Mouse (Mus musculus): ENCODE measurements around the gene Pxdn. TPM values are rescaled to one million over a fixed set of nuclear protein-coding genes. Genes with fewer than 3 reads are reported as not detected.

Gene Pxdn
- polyA plus RNA-seq, 1 experiment from 2014 or later = 105 TPM

DNA sequence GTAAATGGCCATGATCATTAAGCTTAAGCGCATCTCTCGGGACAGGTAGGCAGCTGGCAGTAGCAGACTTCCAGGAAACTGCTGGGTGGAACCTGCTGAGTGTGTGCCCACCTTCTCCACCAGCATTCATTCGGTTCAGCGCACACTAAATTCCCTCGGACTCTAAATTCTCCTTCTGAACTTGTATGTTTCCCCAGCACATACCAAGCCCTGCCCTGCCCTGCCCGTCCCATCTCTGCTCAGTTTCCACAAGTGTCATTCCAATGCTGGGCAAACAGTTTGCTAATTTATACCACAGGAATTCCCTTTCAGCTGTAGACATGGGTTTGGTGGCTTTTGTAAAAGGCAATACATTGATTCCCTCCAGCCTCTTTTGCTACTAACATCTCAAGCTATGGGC is 27.6 kb downstream of the Pxdn start:
- no peak overlapping the region for H3K9ac ChIP-seq (ENCODE audit: low read length)
- H3K4me3 ChIP-seq (ENCODE audit: low read length) = no peak overlapping the region
- H3K4me2 ChIP-seq (ENCODE audit: low read depth, low read length) = no peak overlapping the region
- peak; percentile 85 for ATAC-seq (ENCODE audit: low read depth)
- peak overlapping the region; percentile 56 for H3K27ac ChIP-seq (ENCODE audit: low read length)
- no peaks in the 10 kb centered on the region for H3K36me3 ChIP-seq (ENCODE audit: control insufficient read depth, insufficient read depth, low read length)
- no peaks in the 10 kb centered on the region for H3K9me3 ChIP-seq (ENCODE audit: control insufficient read depth, low read length)
- H3K4me1 ChIP-seq (replicated peaks; ENCODE audit: control insufficient read depth, insufficient read depth, low read length) = peaks cover 6% of the 10 kb centered on the region; the same call in 1 of the 2 replicates
- no peaks in the 10 kb centered on the region for H3K27me3 ChIP-seq (ENCODE audit: control insufficient read depth, insufficient read depth, low read depth, low read length)
- WGBS = 61% methylated on average over 6 of the region's 6 CpGs

DNA sequence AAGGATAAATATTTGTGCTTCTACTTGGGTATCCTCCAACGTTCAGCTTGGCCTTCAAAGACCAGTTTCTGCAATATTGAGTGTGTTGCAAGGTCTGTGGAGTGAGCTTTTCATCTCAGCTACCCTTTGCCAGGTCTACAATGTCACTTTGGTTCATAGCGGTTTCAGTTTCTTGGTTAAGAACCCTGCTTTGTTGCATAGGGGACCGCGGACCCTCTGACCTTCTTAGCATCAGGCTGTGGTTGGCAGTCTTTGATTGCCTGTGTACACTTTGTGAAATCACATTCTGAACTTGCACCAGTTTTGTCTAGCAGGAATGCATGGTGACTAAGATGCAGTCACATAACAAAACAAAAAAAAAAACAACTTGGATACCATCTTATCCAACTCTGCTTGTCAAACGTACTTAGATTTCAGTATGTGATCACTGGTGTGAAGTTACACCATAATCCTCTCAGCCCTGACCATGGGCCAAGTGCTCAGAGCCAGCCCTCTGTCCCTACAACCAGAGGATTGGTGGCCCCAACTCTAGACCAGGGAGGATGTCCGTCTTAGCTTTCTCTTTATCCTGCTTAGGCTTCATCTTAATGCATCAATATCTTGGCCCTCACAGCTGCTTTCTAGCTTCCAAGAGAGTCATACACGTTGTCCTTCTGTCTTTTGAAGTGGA is 34.5 kb downstream of the Pxdn start:
- H3K9ac ChIP-seq (ENCODE audit: low read length) = no peak overlapping the region
- ATAC-seq (ENCODE audit: low read depth) = no peak
- 64% methylated on average over 7 of the region's 7 CpGs for WGBS
- no peak overlapping the region for H3K4me3 ChIP-seq (ENCODE audit: low read length)
- no peak overlapping the region for H3K4me2 ChIP-seq (ENCODE audit: low read depth, low read length)
- no peaks in the 10 kb centered on the region for H3K27me3 ChIP-seq (ENCODE audit: control insufficient read depth, insufficient read depth, low read depth, low read length)
- H3K27ac ChIP-seq (ENCODE audit: low read length) = 0 out of 2 replicates have a peak overlapping the region, but pooled peaks have one; percentile 23
- H3K4me1 ChIP-seq (replicated peaks; ENCODE audit: control insufficient read depth, insufficient read depth, low read length) = no peaks in the 10 kb centered on the region
- H3K36me3 ChIP-seq (ENCODE audit: control insufficient read depth, insufficient read depth, low read length) = peaks cover 6% of the 10 kb centered on the region; the same call in 1 of the 2 replicates
- H3K9me3 ChIP-seq (ENCODE audit: control insufficient read depth, low read length) = no peaks in the 10 kb centered on the region

DNA sequence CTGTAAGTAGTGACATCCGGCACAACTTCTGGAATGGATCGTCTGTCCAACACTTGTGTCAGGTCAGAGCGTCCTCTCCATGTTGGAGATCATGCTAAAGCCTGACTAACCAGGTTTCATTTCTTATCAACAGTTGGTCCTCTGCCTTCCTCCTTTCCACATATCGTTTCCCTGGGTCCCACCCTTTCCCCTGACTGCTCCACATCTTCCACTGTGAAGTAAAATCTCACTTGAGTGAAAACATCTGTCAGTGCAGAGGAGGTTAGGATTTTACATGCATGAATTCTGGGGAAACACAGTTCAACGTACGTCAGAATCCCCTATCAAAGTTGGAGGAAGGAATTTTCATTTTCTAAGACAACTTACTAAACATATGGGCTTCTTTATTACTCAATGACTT is 35.1 kb downstream of the Pxdn start:
- Histone ChIP-seq H3K36me3 (ENCODE audit: control insufficient read depth, insufficient read depth, low read length) (peaks cover 6% of the 10 kb centered on the region; the same call in 1 of the 2 replicates), H3K27ac (ENCODE audit: low read length) (no peak overlapping the region), H3K4me3 (ENCODE audit: low read length) (no peak overlapping the region), H3K9me3 (ENCODE audit: control insufficient read depth, low read length) (no peaks in the 10 kb centered on the region), H3K4me2 (ENCODE audit: low read depth, low read length) (no peak overlapping the region), H3K9ac (ENCODE audit: low read length) (no peak overlapping the region), H3K4me1 (replicated peaks; ENCODE audit: control insufficient read depth, insufficient read depth, low read length) (no peaks in the 10 kb centered on the region), H3K27me3 (ENCODE audit: control insufficient read depth, insufficient read depth, low read depth, low read length) (no peaks in the 10 kb centered on the region)
- 58% methylated on average over 6 of the region's 6 CpGs for WGBS
- no peak for ATAC-seq (ENCODE audit: low read depth)

DNA sequence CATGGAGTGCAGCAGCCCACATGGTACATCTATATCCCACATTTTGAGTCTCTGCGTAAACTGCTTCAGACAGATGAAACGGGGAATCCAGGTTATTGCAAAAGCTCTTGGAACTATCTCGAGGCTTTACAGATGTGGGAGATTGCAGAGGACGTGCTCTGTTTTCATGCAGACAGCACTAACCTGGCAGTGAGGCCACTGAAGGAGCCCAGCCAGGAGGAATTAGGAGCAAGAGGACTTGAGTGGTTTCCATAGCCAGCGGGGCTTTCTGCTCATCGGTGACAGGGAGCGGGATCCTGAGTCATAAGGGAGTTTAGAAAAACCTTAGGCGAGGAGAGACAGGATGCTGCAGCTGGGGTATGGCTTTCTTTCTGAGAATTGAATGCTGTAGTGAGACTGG is 42.7 kb downstream of the Pxdn start:
- WGBS = 89% methylated on average over 8 of the region's 8 CpGs
- Histone ChIP-seq H3K27ac (ENCODE audit: low read length) (no peak overlapping the region), H3K9ac (ENCODE audit: low read length) (no peak overlapping the region), H3K4me1 (replicated peaks; ENCODE audit: control insufficient read depth, insufficient read depth, low read length) (no peaks in the 10 kb centered on the region; the same call in 1 of the 2 replicates), H3K4me2 (ENCODE audit: low read depth, low read length) (no peak overlapping the region), H3K36me3 (ENCODE audit: control insufficient read depth, insufficient read depth, low read length) (peaks cover 19% of the 10 kb centered on the region), H3K27me3 (ENCODE audit: control insufficient read depth, insufficient read depth, low read depth, low read length) (no peaks in the 10 kb centered on the region), H3K4me3 (ENCODE audit: low read length) (no peak overlapping the region), H3K9me3 (ENCODE audit: control insufficient read depth, low read length) (no peaks in the 10 kb centered on the region)
- ATAC-seq (ENCODE audit: low read depth) = no peak

DNA sequence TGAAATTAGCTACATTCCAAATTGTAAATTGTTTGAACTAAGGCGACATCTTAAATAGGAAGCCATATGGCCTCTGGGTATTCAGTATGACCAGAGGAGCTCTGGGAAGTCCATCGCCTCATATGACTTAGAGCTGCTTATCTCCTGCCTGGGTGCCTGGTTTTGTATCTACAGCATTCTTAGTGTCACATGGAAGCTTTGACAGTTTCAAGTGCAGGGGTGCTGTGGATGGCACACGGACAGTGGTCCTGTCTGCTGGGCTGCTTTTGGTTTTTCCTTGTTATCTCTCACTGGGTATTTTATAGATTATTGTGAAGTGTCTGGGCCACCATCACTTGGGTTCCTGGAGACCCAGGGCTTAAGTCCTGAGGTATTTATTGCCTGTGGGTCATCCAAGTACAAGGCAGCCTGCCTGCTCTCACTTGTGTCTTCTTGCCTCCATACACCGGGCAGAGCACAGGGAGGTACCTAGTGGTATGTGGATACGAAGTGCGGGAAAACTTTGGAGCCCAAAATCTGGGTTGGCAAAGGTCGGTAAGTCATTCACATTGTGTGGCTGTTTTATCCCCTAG is 44.4 kb downstream of the Pxdn start:
- no peak overlapping the region for H3K4me3 ChIP-seq (ENCODE audit: low read length)
- H3K36me3 ChIP-seq (ENCODE audit: control insufficient read depth, insufficient read depth, low read length) = peaks cover 21% of the 10 kb centered on the region
- ATAC-seq (ENCODE audit: low read depth) = no peak
- no peaks in the 10 kb centered on the region for H3K27me3 ChIP-seq (ENCODE audit: control insufficient read depth, insufficient read depth, low read depth, low read length)
- H3K27ac ChIP-seq (ENCODE audit: low read length) = no peak overlapping the region
- H3K4me2 ChIP-seq (ENCODE audit: low read depth, low read length) = no peak overlapping the region
- no peaks in the 10 kb centered on the region; the same call in 1 of the 2 replicates for H3K4me1 ChIP-seq (replicated peaks; ENCODE audit: control insufficient read depth, insufficient read depth, low read length)
- H3K9me3 ChIP-seq (ENCODE audit: control insufficient read depth, low read length) = no peaks in the 10 kb centered on the region
- no peak overlapping the region for H3K9ac ChIP-seq (ENCODE audit: low read length)
- 88% methylated on average over 7 of the region's 7 CpGs for WGBS

DNA sequence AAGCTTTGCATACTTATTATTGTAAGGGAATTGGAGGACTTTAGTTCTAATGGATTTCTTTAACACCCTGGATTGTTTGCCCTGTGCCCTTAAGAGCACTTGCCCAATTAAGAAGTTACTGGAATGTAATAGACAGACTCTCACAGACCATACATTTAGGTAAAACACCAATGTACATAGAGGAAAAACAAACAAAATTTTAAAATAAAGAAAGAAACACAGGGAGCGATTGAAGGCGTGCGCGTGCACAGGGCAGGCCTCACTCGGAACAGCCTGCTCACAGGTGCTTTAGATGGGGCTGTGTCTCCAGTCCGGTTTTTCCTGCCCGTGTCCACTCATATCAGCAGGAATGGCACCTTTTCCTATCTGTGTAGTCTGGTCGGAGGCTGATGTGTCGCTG is 45.8 kb downstream of the Pxdn start:
- H3K9ac ChIP-seq (ENCODE audit: low read length) = no peak overlapping the region
- H3K4me1 ChIP-seq (replicated peaks; ENCODE audit: control insufficient read depth, insufficient read depth, low read length) = no peaks in the 10 kb centered on the region; the same call in 1 of the 2 replicates
- peak; percentile 91 for ATAC-seq (ENCODE audit: low read depth)
- H3K27ac ChIP-seq (ENCODE audit: low read length) = peak overlapping the region; percentile 26; the same call in 1 of the 2 replicates
- H3K9me3 ChIP-seq (ENCODE audit: control insufficient read depth, low read length) = no peaks in the 10 kb centered on the region
- no peak overlapping the region for H3K4me3 ChIP-seq (ENCODE audit: low read length)
- WGBS = 69% methylated on average over 9 of the region's 9 CpGs
- H3K4me2 ChIP-seq (ENCODE audit: low read depth, low read length) = no peak overlapping the region
- H3K27me3 ChIP-seq (ENCODE audit: control insufficient read depth, insufficient read depth, low read depth, low read length) = no peaks in the 10 kb centered on the region
- peaks cover 31% of the 10 kb centered on the region for H3K36me3 ChIP-seq (ENCODE audit: control insufficient read depth, insufficient read depth, low read length)

DNA sequence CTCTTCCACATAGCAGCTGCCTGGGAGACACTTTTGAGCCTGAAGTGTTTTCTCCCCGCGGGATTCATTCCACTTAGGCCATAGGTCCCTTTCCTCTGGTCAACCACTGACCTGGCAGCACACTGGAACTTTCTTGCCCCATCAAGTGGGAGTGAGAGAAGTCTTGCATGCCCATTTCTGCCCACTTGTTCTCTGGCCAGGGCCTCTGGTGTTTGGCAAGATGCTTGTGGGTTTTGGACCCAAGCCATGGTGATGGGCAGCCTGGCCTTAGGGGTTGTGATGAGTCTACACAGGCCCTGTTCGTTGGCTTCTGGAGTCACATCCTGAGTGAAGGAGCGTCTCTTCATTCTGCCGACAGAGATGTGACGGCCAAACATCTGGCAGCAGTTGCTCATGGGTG is 47.7 kb downstream of the Pxdn start:
- Histone ChIP-seq H3K9ac (ENCODE audit: low read length) (no peak overlapping the region), H3K4me2 (ENCODE audit: low read depth, low read length) (no peak overlapping the region), H3K4me3 (ENCODE audit: low read length) (no peak overlapping the region), H3K9me3 (ENCODE audit: control insufficient read depth, low read length) (no peaks in the 10 kb centered on the region), H3K27ac (ENCODE audit: low read length) (no peak overlapping the region), H3K36me3 (ENCODE audit: control insufficient read depth, insufficient read depth, low read length) (peaks cover 28% of the 10 kb centered on the region), H3K4me1 (replicated peaks; ENCODE audit: control insufficient read depth, insufficient read depth, low read length) (no peaks in the 10 kb centered on the region; the same call in 1 of the 2 replicates), H3K27me3 (ENCODE audit: control insufficient read depth, insufficient read depth, low read depth, low read length) (no peaks in the 10 kb centered on the region)
- 70% methylated on average over 6 of the region's 6 CpGs for WGBS
- no peak for ATAC-seq (ENCODE audit: low read depth)

DNA sequence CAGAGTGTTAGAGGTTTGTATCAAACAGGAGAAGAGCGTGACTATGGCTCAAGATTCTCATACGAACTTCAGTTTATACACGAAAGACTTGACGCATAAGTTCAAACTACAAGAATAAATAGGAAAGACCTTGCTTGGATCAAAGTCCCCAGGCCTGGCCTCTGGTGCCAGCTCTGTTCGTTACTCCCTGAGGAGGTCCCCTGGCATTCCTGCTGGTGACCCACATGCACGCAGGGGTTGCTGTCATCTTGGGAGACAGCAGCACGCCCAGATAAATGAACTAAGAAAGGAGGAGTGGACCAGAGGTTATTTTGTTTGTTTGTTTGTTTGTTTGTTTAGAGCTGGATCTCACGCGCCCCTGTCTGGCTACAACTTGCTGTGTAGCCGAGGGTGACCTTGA is 48.8 kb downstream of the Pxdn start:
- no peak overlapping the region for H3K9ac ChIP-seq (ENCODE audit: low read length)
- H3K4me2 ChIP-seq (ENCODE audit: low read depth, low read length) = no peak overlapping the region
- no peak for ATAC-seq (ENCODE audit: low read depth)
- H3K4me1 ChIP-seq (replicated peaks; ENCODE audit: control insufficient read depth, insufficient read depth, low read length) = no peaks in the 10 kb centered on the region; the same call in 1 of the 2 replicates
- peaks cover 33% of the 10 kb centered on the region for H3K36me3 ChIP-seq (ENCODE audit: control insufficient read depth, insufficient read depth, low read length)
- WGBS = 92% methylated on average over 10 of the region's 10 CpGs
- H3K27me3 ChIP-seq (ENCODE audit: control insufficient read depth, insufficient read depth, low read depth, low read length) = no peaks in the 10 kb centered on the region
- no peak overlapping the region for H3K4me3 ChIP-seq (ENCODE audit: low read length)
- H3K9me3 ChIP-seq (ENCODE audit: control insufficient read depth, low read length) = no peaks in the 10 kb centered on the region
- H3K27ac ChIP-seq (ENCODE audit: low read length) = no peak overlapping the region

DNA sequence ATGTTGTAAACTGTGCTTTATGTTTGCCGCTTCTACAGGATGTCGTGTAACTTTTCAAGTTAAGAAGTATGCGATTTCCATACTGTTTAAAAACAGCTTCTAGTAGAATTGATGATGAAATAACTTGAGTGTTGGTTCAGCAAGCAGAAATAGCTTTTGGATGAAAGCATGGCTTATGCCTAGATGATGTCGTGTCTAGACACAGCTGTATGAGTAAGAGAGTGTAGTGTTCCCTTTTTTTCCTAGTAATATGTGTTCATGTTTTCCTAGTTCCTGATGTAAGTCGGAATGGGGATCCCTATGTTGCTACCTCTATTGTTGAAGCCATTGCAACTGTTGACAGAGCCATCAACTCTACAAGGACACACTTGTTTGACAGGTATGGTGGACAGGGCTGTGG is 61.5 kb downstream of the Pxdn start:
- no peak overlapping the region for H3K27ac ChIP-seq (ENCODE audit: low read length)
- H3K27me3 ChIP-seq (ENCODE audit: control insufficient read depth, insufficient read depth, low read depth, low read length) = no peaks in the 10 kb centered on the region
- no peaks in the 10 kb centered on the region for H3K4me1 ChIP-seq (replicated peaks; ENCODE audit: control insufficient read depth, insufficient read depth, low read length)
- H3K36me3 ChIP-seq (ENCODE audit: control insufficient read depth, insufficient read depth, low read length) = peaks cover 53% of the 10 kb centered on the region
- ATAC-seq (ENCODE audit: low read depth) = no peak
- H3K9ac ChIP-seq (ENCODE audit: low read length) = no peak overlapping the region
- WGBS = 79% methylated on average over 5 of the region's 5 CpGs
- H3K4me3 ChIP-seq (ENCODE audit: low read length) = no peak overlapping the region
- H3K9me3 ChIP-seq (ENCODE audit: control insufficient read depth, low read length) = no peaks in the 10 kb centered on the region
- H3K4me2 ChIP-seq (ENCODE audit: low read depth, low read length) = no peak overlapping the region
